Mouse (Mus musculus) neural tube, embryonic 11.5 days (tissue): Measurements from ENCODE around the gene Ahcyl1. TPM values are rescaled to one million over a fixed set of nuclear protein-coding genes. Genes with fewer than 3 reads are reported as not detected.
"Not testable (repeated sequence)": the region's sequence is repeated elsewhere in the genome, so short reads cannot be mapped to it uniquely, and the experiment has no call there.

ENCODE experiments used
- ATAC-seq: fragments of 200-750 bp; cut with Nextera tagmentation; 2 replicates; pipeline ENCODE4 v1.8.0; 2017; ENCODE audit warnings: moderate number of reproducible peaks, mild to moderate bottlenecking, moderate TSS enrichment, moderate library complexity; ENCODE audit not compliant: insufficient read depth, low FRiP score, low TSS enrichment
- DNase-seq: peaks from one replicate; pipeline ENCODE4 v3.0.0-alpha.2; 2015; ENCODE audit warnings: low spot score
- H3K27ac ChIP-seq: fragments of 300-500 bp; sonication (generic); 2 replicates; pipeline ENCODE4 v1.5.1; 2014; ENCODE audit warnings: low read depth, mild to moderate bottlenecking, low read length
- H3K27me3 ChIP-seq: fragments of 300-500 bp; sonication (generic); 2 replicates; pipeline ENCODE4 v1.6.1; 2014; ENCODE audit warnings: mild to moderate bottlenecking, low read length, mixed read lengths; ENCODE audit not compliant: control insufficient read depth, insufficient read depth
- H3K36me3 ChIP-seq: fragments of 300-500 bp; sonication (generic); 2 replicates; pipeline ENCODE4 v1.6.1; 2014; ENCODE audit warnings: mild to moderate bottlenecking, low read length, moderate library complexity, mixed read lengths; ENCODE audit not compliant: control insufficient read depth, insufficient read depth
- H3K4me1 ChIP-seq: fragments of 300-500 bp; sonication (generic); 2 replicates; pipeline ENCODE4 v1.6.1; 2014; ENCODE audit warnings: low read length, mixed read lengths; ENCODE audit not compliant: control insufficient read depth, insufficient read depth
- H3K4me2 ChIP-seq: fragments of 300-500 bp; sonication (generic); 2 replicates; pipeline ENCODE4 v1.6.1; 2014; ENCODE audit warnings: low read depth, mild to moderate bottlenecking, moderate library complexity
- H3K4me3 ChIP-seq: fragments of 300-500 bp; sonication (generic); 2 replicates; pipeline ENCODE4 v1.5.1; 2014; ENCODE audit warnings: low read depth, low read length
- H3K9ac ChIP-seq: fragments of 300-500 bp; sonication (generic); 2 replicates; pipeline ENCODE4 v1.6.1; 2014; ENCODE audit warnings: mild to moderate bottlenecking, low read length
- H3K9me3 ChIP-seq: fragments of 300-500 bp; sonication (generic); 2 replicates; pipeline ENCODE4 v1.6.1; 2016; ENCODE audit warnings: low read length; ENCODE audit not compliant: control insufficient read depth
- WGBS: fragments of 180-500 bp; shearing (Covaris S2); extraction: QIAGEN DNeasy Blood & Tissue Kit; methylation state at CpG from one replicate; pipeline ENCODE4 v1.1.7; 2014; 5-methylcytosine and 5-hydroxymethylcytosine counted together
- polyA plus RNA-seq: library from polyadenylated mRNA; unstranded; fragments of >200 nt; fragmentation: Nextera tagmentation; extraction: Ambion mirVana; gene quantifications from 2 replicates; pipeline ENCODE4 v1.2.1, GENCODE M21; 2014

Ahcyl1 gene
- polyA plus RNA-seq, 1 experiment from 2014 or later: 127 TPM

DNA sequence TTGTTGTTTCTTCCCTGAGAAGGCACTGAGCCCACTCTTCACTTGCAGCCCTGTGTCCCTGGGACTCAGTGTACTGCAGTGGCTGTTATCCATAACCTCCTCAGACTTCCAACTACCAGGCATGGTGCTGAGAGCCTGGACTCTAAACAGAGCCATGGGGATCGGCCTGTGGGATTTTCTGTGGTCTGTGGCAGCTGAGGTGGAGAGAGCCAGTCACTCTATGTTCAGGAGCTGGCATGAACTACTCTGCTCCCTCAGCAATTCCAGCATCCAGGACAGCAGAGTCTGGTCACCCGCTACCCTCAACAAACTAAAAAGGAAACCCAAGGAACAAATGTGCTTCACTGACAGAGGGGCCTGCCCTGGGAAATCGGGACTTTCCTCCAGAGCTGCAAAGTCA is 43.1 kb upstream of the Ahcyl1 start:
- Histone ChIP-seq H3K9me3 (no peaks in the 10 kb centered on the region), H3K4me2 (no peak overlapping the region), H3K27ac (no peak overlapping the region), H3K27me3 (no peaks in the 10 kb centered on the region), H3K9ac (no peak overlapping the region), H3K36me3 (no peaks in the 10 kb centered on the region), H3K4me1 (peaks cover 10% of the 10 kb centered on the region), H3K4me3 (no peak overlapping the region)
- DNase-seq (no peak), ATAC-seq (no peak)
- 74% methylated on average over 3 of the region's 3 CpGs for WGBS

DNA sequence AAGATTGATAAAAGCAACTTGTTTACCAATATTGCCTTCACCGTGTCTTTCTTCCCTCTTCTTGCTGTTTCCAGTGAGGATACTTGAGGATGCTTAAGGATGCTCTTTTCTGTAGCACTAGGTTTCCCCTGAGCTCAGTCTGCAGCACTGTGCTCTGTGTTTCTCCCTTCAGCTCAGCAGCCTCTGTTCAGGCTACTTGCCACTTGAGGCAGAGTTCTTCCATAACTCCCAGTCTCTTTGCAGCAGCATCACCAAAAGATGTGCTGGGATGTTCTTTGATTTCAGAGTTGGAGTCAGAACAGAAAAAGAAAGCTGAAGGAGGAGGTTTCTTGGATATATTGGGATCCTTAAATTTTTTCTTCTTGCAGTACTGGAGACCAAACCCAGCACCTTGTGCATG is 42.3 kb upstream of the Ahcyl1 start:
- DNase-seq (no peak), ATAC-seq (no peak)
- 86% methylated on average over 1 of the region's 1 CpGs for WGBS
- no peaks in the 10 kb centered on the region for H3K36me3 ChIP-seq
- no peak overlapping the region for H3K9ac ChIP-seq
- H3K4me1 ChIP-seq: peaks cover 10% of the 10 kb centered on the region
- H3K4me3 ChIP-seq: no peak overlapping the region
- H3K9me3 ChIP-seq: no peaks in the 10 kb centered on the region
- H3K27ac ChIP-seq: no peak overlapping the region
- H3K4me2 ChIP-seq: no peak overlapping the region
- no peaks in the 10 kb centered on the region for H3K27me3 ChIP-seq

DNA sequence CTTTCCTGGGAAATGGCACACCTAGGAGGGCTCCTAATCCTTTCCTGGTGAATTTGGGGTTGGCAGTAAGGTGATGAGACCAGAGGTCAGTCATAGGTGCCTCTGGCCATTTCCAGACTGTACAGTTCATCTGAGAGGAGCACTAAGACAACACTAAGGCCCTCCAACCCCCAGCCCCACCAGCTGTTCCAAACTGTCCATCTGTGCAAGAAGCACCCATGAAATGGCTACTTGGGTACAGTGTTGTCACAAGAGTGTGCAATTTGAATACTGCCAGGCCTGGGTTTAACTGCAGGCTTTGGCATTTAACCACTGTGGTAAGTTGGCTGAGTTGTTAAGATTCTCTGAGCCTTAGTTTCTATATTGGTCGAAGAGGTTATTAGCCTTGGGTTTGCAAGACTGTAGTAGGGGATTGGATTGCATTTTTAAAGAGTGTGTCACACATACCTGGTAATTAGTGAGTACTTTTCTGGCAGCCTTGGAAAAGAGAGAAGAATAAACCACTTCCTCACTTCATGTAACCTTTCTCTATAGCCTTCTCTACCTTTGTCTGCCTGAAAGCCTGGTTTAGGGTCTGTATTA is 41.3 kb upstream of the Ahcyl1 start:
- H3K4me3 ChIP-seq: no peak overlapping the region
- H3K27ac ChIP-seq: no peak overlapping the region
- H3K4me1 ChIP-seq: peaks cover 10% of the 10 kb centered on the region
- ATAC-seq (no peak), DNase-seq (no peak)
- no peak overlapping the region for H3K9ac ChIP-seq
- 89% methylated on average over 1 of the region's 1 CpGs for WGBS
- no peaks in the 10 kb centered on the region for H3K9me3 ChIP-seq
- no peaks in the 10 kb centered on the region for H3K27me3 ChIP-seq
- H3K36me3 ChIP-seq: no peaks in the 10 kb centered on the region
- H3K4me2 ChIP-seq: no peak overlapping the region

DNA sequence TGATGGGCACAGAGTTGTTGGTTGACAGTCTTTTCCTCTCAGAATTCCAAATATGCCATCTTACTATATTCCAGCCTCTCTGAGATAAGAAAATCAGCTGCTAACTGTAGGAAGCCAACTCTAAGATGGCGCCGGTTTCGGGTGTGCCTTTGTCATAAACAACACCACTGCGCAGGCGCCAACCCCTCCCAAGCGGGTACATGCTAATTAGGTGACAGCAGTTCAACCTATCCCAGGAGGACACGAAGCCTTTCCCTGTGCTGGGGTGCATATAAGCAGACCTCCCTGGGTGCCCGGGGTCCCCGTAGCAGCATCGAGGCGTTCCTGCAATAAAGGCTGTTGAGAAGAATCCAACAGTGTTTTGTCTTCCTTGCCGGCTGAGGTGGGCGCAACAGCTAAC is 39.3 kb upstream of the Ahcyl1 start:
- not testable (repeated sequence) for H3K27ac ChIP-seq, H3K4me3 ChIP-seq, H3K9ac ChIP-seq, H3K4me2 ChIP-seq, H3K4me1 ChIP-seq, H3K9me3 ChIP-seq, H3K36me3 ChIP-seq, DNase-seq, ATAC-seq, H3K27me3 ChIP-seq
- WGBS: 91% methylated on average over 13 of the region's 13 CpGs

DNA sequence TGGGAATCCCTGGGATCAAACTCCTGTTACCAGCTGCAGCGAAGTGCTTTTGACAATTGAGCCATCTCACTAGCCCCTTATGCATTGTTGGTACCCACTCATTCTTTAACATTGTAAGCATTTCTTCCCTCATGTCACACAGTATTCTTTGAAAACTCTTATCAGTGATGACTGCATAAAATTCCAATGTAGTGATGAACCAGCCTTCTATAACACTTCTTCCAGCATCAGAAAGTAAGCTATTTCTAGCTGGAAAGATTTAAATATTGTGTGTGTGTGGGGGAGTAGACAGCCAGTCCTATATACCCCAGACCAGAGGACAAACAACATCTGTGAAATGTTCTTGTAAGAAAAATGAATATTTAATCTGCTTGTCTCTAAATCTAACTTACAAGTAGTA is 37.0 kb upstream of the Ahcyl1 start:
- H3K9me3 ChIP-seq: no peaks in the 10 kb centered on the region
- H3K36me3 ChIP-seq: no peaks in the 10 kb centered on the region
- no peaks in the 10 kb centered on the region for H3K4me1 ChIP-seq
- no peak overlapping the region for H3K4me3 ChIP-seq
- H3K27me3 ChIP-seq: no peaks in the 10 kb centered on the region
- no peak overlapping the region for H3K9ac ChIP-seq
- ATAC-seq (no peak), DNase-seq (no peak)
- WGBS: 72% methylated on average over 1 of the region's 1 CpGs
- no peak overlapping the region for H3K4me2 ChIP-seq
- H3K27ac ChIP-seq: no peak overlapping the region

DNA sequence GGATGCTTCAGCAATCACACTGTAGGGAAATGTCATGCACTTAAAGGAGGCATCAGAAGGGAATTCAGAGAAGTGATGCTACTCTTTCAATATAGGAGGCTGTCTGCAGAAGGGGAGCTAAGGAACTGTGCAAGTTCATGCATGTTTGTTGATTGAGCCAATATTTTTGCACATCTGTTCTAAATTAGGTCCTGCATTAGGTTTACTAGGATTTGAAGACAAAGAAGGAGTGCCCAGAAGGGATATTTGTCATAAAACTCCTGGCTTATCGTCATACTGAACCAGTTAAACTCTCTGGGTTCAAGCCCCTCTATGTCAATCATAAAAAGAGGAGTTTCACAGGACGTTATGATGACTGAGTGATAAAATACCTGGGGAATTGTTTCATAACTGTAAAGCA is 33.9 kb upstream of the Ahcyl1 start:
- Histone ChIP-seq H3K4me2 (no peak overlapping the region), H3K36me3 (no peaks in the 10 kb centered on the region), H3K4me1 (no peaks in the 10 kb centered on the region), H3K27ac (no peak overlapping the region), H3K27me3 (no peaks in the 10 kb centered on the region), H3K4me3 (no peak overlapping the region), H3K9me3 (no peaks in the 10 kb centered on the region), H3K9ac (no peak overlapping the region)
- ATAC-seq (no peak), DNase-seq (no peak)
- WGBS: 78% methylated on average over 2 of the region's 2 CpGs

DNA sequence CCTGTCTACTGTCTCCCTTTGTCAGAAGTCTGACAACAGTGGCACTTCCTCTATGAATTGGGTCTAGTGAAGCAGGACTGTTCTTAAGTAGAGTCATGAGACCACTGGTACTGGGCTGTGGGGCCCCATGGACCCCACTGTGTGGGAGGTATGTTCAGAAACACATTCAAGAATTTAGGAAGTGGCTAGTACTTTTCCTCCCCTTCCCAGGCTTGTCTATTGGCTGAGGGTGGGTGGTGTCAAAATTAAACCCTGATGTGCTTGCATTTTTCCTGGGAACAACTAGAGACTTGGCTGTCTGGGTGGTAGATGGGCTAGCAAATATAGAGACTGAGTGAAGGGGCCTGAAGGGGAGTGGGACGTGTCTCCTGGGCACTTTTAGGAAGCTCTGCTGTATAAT is 32.1 kb upstream of the Ahcyl1 start:
- DNase-seq (no peak), ATAC-seq (no peak)
- no peak overlapping the region for H3K9ac ChIP-seq
- WGBS: 65% methylated on average over 1 of the region's 1 CpGs
- H3K4me3 ChIP-seq: no peak overlapping the region
- H3K36me3 ChIP-seq: no peaks in the 10 kb centered on the region
- H3K27me3 ChIP-seq: no peaks in the 10 kb centered on the region
- no peak overlapping the region for H3K4me2 ChIP-seq
- H3K9me3 ChIP-seq: no peaks in the 10 kb centered on the region
- H3K4me1 ChIP-seq: no peaks in the 10 kb centered on the region
- H3K27ac ChIP-seq: no peak overlapping the region

DNA sequence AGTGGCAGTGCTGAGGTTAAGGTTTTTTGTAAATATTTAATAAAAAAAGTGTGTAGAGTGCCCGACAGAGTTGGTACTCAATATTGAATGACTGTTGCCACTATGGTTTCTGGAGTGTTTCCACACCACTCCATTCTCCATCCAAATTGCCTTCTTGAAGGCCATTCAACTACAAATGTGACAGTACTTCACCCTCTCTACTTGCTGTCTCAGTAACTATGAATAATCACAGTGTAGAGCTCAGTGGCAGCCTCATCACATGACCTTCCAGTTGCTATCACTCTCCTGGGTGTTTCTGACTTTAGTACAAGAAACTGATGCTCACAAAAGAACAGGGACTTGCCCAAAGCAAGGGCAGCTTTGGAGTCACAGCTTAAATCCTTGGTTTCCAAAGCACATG is 19.6 kb upstream of the Ahcyl1 start:
- no peak overlapping the region for H3K9ac ChIP-seq
- H3K27me3 ChIP-seq: no peaks in the 10 kb centered on the region
- no peak overlapping the region for H3K27ac ChIP-seq
- no peak overlapping the region for H3K4me2 ChIP-seq
- no peak for DNase-seq
- no peaks in the 10 kb centered on the region for H3K4me1 ChIP-seq
- 85% methylated on average over 1 of the region's 1 CpGs for WGBS
- no peak for ATAC-seq
- H3K36me3 ChIP-seq: no peaks in the 10 kb centered on the region
- no peak overlapping the region for H3K4me3 ChIP-seq
- no peaks in the 10 kb centered on the region for H3K9me3 ChIP-seq

DNA sequence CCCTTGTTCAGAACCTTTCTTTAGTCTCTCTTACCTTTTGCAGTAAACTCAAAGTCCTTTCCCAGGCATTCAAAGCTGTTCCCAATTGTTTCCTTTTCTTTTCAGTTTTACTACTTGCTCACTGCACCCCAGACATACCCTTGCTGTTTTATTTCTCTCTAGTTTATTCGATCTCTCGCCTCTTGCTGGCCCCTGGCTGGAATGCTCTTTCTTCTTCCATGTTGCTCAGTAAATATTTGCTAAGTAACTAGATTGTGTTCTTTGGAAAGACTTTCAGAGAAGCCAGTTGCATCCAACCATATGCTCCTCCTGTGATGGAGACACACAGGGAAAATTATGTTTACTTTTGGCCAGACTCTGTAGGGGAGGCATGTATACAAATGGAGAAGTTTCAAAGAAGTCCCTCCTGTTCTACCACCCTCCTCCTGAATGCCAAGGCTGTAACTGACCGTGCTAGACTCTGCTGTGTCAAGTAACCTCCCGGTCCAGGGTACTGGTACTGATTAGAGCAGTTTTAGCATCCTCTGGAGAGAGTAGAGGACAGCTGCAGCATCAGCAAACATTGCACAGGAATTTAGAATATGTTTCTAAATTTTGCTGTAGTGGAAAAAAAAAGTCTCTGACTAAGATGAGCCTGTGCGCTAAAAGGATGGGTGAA is 18.0 kb upstream of the Ahcyl1 start:
- WGBS: 37% methylated on average over 5 of the region's 5 CpGs
- Histone ChIP-seq H3K4me1 (no peaks in the 10 kb centered on the region), H3K4me2 (no peak overlapping the region), H3K36me3 (no peaks in the 10 kb centered on the region), H3K9me3 (no peaks in the 10 kb centered on the region), H3K9ac (no peak overlapping the region), H3K27me3 (no peaks in the 10 kb centered on the region), H3K4me3 (no peak overlapping the region), H3K27ac (no peak overlapping the region)
- no peak for DNase-seq
- no peak for ATAC-seq
